ENCODE assay signal across 9 mouse cellular contexts in the genomic region with DNA sequence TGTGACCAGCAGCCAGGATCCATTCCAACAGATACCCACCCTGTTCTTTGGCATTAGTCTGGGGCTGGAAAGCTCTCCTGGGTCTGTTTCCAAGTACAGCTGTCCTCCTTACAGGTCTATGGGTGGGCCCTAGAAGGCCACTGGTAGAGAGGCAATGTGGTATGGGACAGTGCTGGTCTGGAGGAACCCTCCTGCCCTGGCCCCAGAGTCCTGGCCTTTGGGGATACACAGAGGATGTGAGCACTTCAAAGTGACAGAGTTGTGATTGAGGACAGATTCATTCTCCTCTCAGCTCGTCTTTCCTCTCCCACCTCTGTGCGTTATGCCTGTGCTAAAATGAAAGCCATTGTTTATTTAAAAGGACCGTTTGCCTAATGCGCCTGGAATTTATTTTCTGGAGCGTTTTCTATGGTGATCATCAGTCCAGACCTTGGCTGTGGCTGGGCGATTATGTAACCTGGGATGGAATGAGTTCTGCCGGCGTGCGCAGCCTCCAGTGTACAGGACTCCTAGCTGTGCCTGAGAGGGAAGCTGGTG.
DNase-seq lines count a peak whose midpoint lies in the region; ATAC-seq lines count a peak whose summit lies in the region.
"Had no signal": no experiment of that assay in that cellular context is flagged by ENCODE, and none has a peak within 500 bp of the region (broad histone marks: within the 10 kb centered on the region; RNA-seq: fewer than 3 reads in every experiment).

No protein-coding gene starts in this region.

- 10% methylated on average over 9 of the region's 9 CpGs for WGBS in lung, embryonic 16.5 days

- H3K36me3 ChIP-seq in lung, embryonic 16.5 days (ENCODE audit: control insufficient read depth, insufficient read depth, low read length) = no peaks in the 10 kb centered on the region

- peak; percentile 91 for ATAC-seq in lung, embryonic 16.5 days (ENCODE audit: low read depth)
- ATAC-seq in monocyte, adult 5-6 weeks (replicated peaks; ENCODE audit: insufficient number of reproducible peaks, low FRiP score, low TSS enrichment, poor library complexity, severe bottlenecking) = no peak

- H3K4me3 ChIP-seq in lung, embryonic 16.5 days (ENCODE audit: low read length) = no peak overlapping the region

- H3K27ac ChIP-seq in lung, embryonic 16.5 days (ENCODE audit: low read length) = peak overlapping the region; percentile 87
- H3K27ac ChIP-seq: liver, embryonic 14.5 days had no signal

- no peaks in the 10 kb centered on the region for H3K9me3 ChIP-seq in lung, embryonic 16.5 days (ENCODE audit: control insufficient read depth, low read length)

- no peak overlapping the region for H3K9ac ChIP-seq in lung, embryonic 16.5 days (ENCODE audit: low read length)
- H3K9ac ChIP-seq: liver, embryonic 14.5 days had no signal

- H3K27me3 ChIP-seq in lung, embryonic 16.5 days (ENCODE audit: control insufficient read depth, insufficient read depth, low read depth, low read length) = no peaks in the 10 kb centered on the region

- no peak overlapping the region for H3K4me2 ChIP-seq in lung, embryonic 16.5 days (ENCODE audit: low read depth, low read length)

- intact Hi-C loops in heart, postnatal 25 days (cut with DNase I) = loop anchor here (5.0 kb wide), 2 partner anchors 45 to 130 kb away; a partner anchor contains a TSS

- DNase-seq in retina, adult 2 months (ENCODE audit: low read depth, low spot score) = peak; percentile 11
- no peak for DNase-seq in retina, postnatal 1 day
- DNase-seq in heart, postnatal 25 days (ENCODE audit: low spot score) = peak; percentile 83
- DNase-seq in yolk sac, embryonic 10.5 days (ENCODE audit: low spot score) = peak; percentile 12
- no peak for DNase-seq in embryo, embryonic 11 days
- no peak for DNase-seq in thymus, postnatal 25 days

- H3K4me1 ChIP-seq in lung, embryonic 16.5 days (replicated peaks; ENCODE audit: control insufficient read depth, insufficient read depth, low read length) = peaks cover 21% of the 10 kb centered on the region

Comparison
In these comparisons a context has a peak if more than half of its experiments do, and no peak if none do; other contexts are left out.
1. DNase-seq: peak in retina, adult 2 months (single experiment), heart, postnatal 25 days (single experiment) and yolk sac, embryonic 10.5 days (single experiment); none in retina, postnatal 1 day (single experiment), embryo, embryonic 11 days (single experiment) and thymus, postnatal 25 days (single experiment).